Mouse (Mus musculus) subcutaneous adipose tissue, adult 2 months (tissue): Measurements from ENCODE around the gene Atp5g2. TPM values are rescaled to one million over a fixed set of nuclear protein-coding genes. Genes with fewer than 3 reads are reported as not detected.

Source experiments
- polyA plus RNA-seq: library from polyadenylated mRNA; depleted of rRNA; stranded (reverse); fragments of >200 nt; gene quantifications from 2 replicates; pipeline ENCODE4 v1.2.3, GENCODE M21; 2012; ENCODE audit warnings: low replicate concordance; rRNA removed

Atp5g2 gene
- 248 and 411 TPM in 2 replicates for polyA plus RNA-seq

GRCm38 (mm10) chr15:102672215-102673071 is at the start of gene Atp5g2:
TSS of gene Atp5g2 (minus strand) at chr15:102672352.

GRCm38 (mm10) chr15:102624970-102625686 is 47.0 kb downstream of the Atp5g2 start, which contains the start of the genes Gm28047 and Atf7:
TSS of gene Gm28047 (minus strand) at chr15:102625067.
TSS of gene Atf7 (minus strand) at chr15:102625464.

Other genes starting within 250 kb of the Atp5g2 start
- gene Amhr2, start 227.0 kb downstream of the Atp5g2 start, polyA plus RNA-seq: 10.6 and 12.4 TPM in 2 replicates
- gene Prr13, start 213.3 kb downstream of the Atp5g2 start, polyA plus RNA-seq: 145 and 150 TPM in 2 replicates
- 503 and 615 TPM in 2 replicates for gene Pcbp2, start 201.8 kb downstream of the Atp5g2 start, polyA plus RNA-seq
- not detected in 2 replicates for gene Gm10337, start 168.6 kb downstream of the Atp5g2 start, polyA plus RNA-seq
- gene Map3k12, start 155.3 kb downstream of the Atp5g2 start, polyA plus RNA-seq: 11.1 and 27.7 TPM in 2 replicates
- 62.5 and 90.9 TPM in 2 replicates for gene Tarbp2, start 154.2 kb downstream of the Atp5g2 start, polyA plus RNA-seq
- 10.2 and 11.7 TPM in 2 replicates for gene Npff, start 147.4 kb downstream of the Atp5g2 start, polyA plus RNA-seq
- gene Gm28047, start 47.3 kb downstream of the Atp5g2 start, polyA plus RNA-seq: 0.55 TPM in 1 of 2 replicates, not detected in the other
- gene Atf7, start 46.9 kb downstream of the Atp5g2 start, polyA plus RNA-seq: 116 and 182 TPM in 2 replicates
- gene Calcoco1, start 49.8 kb upstream of the Atp5g2 start, polyA plus RNA-seq: 76.5 and 77.4 TPM in 2 replicates
- gene Hoxc13, start 248.8 kb upstream of the Atp5g2 start, polyA plus RNA-seq: not detected in 2 replicates